Mouse (Mus musculus) lung, embryonic 16.5 days (tissue): ENCODE results near the gene Hs6st3. TPM values are rescaled to one million over a fixed set of nuclear protein-coding genes. Genes with fewer than 3 reads are reported as not detected.

Source experiments
- ATAC-seq: fragments of 200-750 bp; cut with Nextera tagmentation; 2 replicates; pipeline ENCODE4 v1.8.0; 2017; ENCODE audit warnings: low read depth, mild to moderate bottlenecking, moderate library complexity
- H3K27ac ChIP-seq: fragments of 300-500 bp; sonication (generic); 2 replicates; pipeline ENCODE4 v1.5.1; 2014; ENCODE audit warnings: mild to moderate bottlenecking, control low read depth, low read length
- H3K27me3 ChIP-seq: fragments of 300-500 bp; sonication (generic); 2 replicates; pipeline ENCODE4 v1.6.1; 2014; ENCODE audit warnings: low read depth, low read length, mixed read lengths; ENCODE audit not compliant: control insufficient read depth, insufficient read depth
- H3K36me3 ChIP-seq: fragments of 300-500 bp; sonication (generic); 2 replicates; pipeline ENCODE4 v1.6.1; 2014; ENCODE audit warnings: low read length; ENCODE audit not compliant: control insufficient read depth, insufficient read depth
- H3K4me1 ChIP-seq: fragments of 300-500 bp; sonication (generic); replicated peaks from 2 replicates; pipeline ENCODE4 v1.6.1; 2014; ENCODE audit warnings: low read length, mixed read lengths; ENCODE audit not compliant: control insufficient read depth, insufficient read depth
- H3K4me2 ChIP-seq: fragments of 300-500 bp; sonication (generic); 2 replicates; pipeline ENCODE4 v1.6.1; 2014; ENCODE audit warnings: low read depth, low read length, control low read depth
- H3K4me3 ChIP-seq: fragments of 300-500 bp; sonication (generic); 2 replicates; pipeline ENCODE4 v1.5.1; 2014; ENCODE audit warnings: mild to moderate bottlenecking, low read length, control low read depth
- H3K9ac ChIP-seq: fragments of 300-500 bp; sonication (generic); 2 replicates; pipeline ENCODE4 v1.6.1; 2014; ENCODE audit warnings: low read length, control low read depth
- H3K9me3 ChIP-seq: fragments of 300-500 bp; sonication (generic); 2 replicates; pipeline ENCODE4 v1.6.1; 2016; ENCODE audit warnings: low read length; ENCODE audit not compliant: control insufficient read depth
- WGBS: fragments of 180-500 bp; shearing (Covaris S2); extraction: QIAGEN DNeasy Blood & Tissue Kit; methylation state at CpG from one replicate; pipeline ENCODE4 v1.1.7; 2014; 5-methylcytosine and 5-hydroxymethylcytosine counted together
- polyA plus RNA-seq: library from polyadenylated mRNA; unstranded; fragments of >200 nt; fragmentation: Nextera tagmentation; extraction: Ambion mirVana; gene quantifications from 2 replicates; pipeline ENCODE4 v1.2.1, GENCODE M21; 2015

Hs6st3 gene
- polyA plus RNA-seq, 1 experiment from 2014 or later = 0.43 TPM

- Histone ChIP-seq H3K9me3 (no peaks in the 10 kb centered on the region), H3K27me3 (no peaks in the 10 kb centered on the region), H3K36me3 (no peaks in the 10 kb centered on the region), H3K4me2 (no peak overlapping the region), H3K9ac (no peak overlapping the region), H3K4me1 (no peaks in the 10 kb centered on the region), H3K4me3 (no peak overlapping the region), H3K27ac (no peak overlapping the region)
- WGBS = 78% methylated on average over 1 of the region's 1 CpGs
- ATAC-seq = no peak
Observed at GRCm38 (mm10) chr14:119741791-119742190, 603.6 kb downstream of the Hs6st3 start.

DNA sequence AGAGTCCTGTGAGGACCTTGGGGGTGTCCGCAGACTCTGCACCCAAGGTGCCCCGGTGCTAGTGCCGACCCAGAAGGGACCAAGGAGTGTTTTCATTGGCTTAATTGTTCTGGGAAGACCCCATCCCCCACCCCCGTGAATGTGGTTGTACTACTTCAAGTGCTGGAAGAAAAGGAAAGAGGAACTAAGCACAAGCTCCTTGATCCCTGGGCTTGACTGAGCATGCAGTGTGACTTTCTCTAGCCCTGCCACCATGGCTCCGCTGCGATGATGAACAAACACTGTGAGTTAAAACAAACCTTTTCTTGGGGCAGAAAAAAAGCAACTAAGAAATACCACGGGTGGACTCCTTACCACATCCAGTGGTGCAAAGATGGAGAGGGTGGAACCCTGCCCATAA, 623.2 kb downstream of the Hs6st3 start:
- WGBS = 81% methylated on average over 7 of the region's 7 CpGs
- Histone ChIP-seq H3K4me3 (no peak overlapping the region), H3K9ac (no peak overlapping the region), H3K4me2 (no peak overlapping the region), H3K36me3 (no peaks in the 10 kb centered on the region), H3K4me1 (no peaks in the 10 kb centered on the region), H3K27me3 (no peaks in the 10 kb centered on the region), H3K9me3 (no peaks in the 10 kb centered on the region), H3K27ac (no peak overlapping the region)
- ATAC-seq = no peak

DNA sequence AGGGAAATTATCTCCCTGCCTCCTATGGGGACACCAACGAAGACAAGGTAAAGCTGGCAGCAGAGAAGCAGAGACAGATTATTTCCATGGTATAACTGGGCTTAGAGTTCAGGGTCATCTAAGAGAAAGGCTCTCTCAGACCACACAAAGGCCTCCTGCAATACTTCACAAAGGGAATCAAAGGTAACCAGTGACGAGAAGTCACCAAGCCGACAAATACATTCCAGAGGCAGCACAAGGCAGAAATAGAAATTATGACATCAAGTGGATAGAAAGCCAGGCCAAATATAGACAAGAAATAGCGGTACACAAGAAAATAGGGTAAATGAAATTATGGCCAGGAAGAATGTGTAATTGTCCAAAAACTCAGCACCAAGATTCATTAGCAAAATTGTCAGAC, 633.9 kb downstream of the Hs6st3 start:
- ATAC-seq = no peak
- WGBS = 57% methylated on average over 4 of the region's 4 CpGs
- Histone ChIP-seq H3K4me2 (no peak overlapping the region), H3K4me1 (no peaks in the 10 kb centered on the region), H3K9ac (no peak overlapping the region), H3K4me3 (no peak overlapping the region), H3K27ac (no peak overlapping the region), H3K27me3 (no peaks in the 10 kb centered on the region), H3K9me3 (no peaks in the 10 kb centered on the region), H3K36me3 (no peaks in the 10 kb centered on the region)

DNA sequence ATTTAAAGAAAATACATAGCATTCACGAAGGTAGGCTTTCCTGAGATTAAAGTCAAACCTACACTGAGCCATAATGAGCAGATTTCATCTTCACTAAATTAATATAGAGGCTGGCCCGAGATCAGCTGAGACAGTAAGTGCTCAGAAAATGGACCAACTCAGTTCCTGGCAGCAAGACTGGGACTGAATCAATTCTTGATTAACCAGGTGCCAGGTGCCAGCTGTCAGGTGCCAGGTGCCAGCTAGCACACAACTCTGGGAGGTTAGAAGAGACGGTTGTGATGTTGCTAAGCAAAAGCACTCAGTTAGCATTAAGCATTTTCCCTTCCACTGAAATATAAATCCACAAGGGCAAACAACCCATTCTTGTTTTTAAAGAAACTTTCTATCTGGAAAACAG, 638.1 kb downstream of the Hs6st3 start:
- H3K9ac ChIP-seq = no peak overlapping the region
- H3K4me2 ChIP-seq = no peak overlapping the region
- H3K9me3 ChIP-seq = no peaks in the 10 kb centered on the region
- no peaks in the 10 kb centered on the region for H3K4me1 ChIP-seq
- H3K27me3 ChIP-seq = no peaks in the 10 kb centered on the region
- no peaks in the 10 kb centered on the region for H3K36me3 ChIP-seq
- H3K27ac ChIP-seq = no peak overlapping the region
- 69% methylated on average over 3 of the region's 3 CpGs for WGBS
- no peak overlapping the region for H3K4me3 ChIP-seq
- no peak for ATAC-seq

- H3K9me3 ChIP-seq = no peaks in the 10 kb centered on the region
- H3K4me2 ChIP-seq = no peak overlapping the region
- no peak overlapping the region for H3K4me3 ChIP-seq
- no peak overlapping the region for H3K9ac ChIP-seq
- H3K36me3 ChIP-seq = no peaks in the 10 kb centered on the region
- peak; percentile 66; the same call in 1 of the 2 replicates for ATAC-seq
- 63% methylated on average over 12 of the region's 12 CpGs for whole genome bisulfite sequencing
- no peaks in the 10 kb centered on the region for H3K4me1 ChIP-seq
- no peak overlapping the region for H3K27ac ChIP-seq
- no peaks in the 10 kb centered on the region for H3K27me3 ChIP-seq
Observed at GRCm38 (mm10) chr14:119779982-119780588, 641.9 kb downstream of the Hs6st3 start.

- no peak overlapping the region for H3K9ac ChIP-seq
- H3K4me2 ChIP-seq = no peak overlapping the region
- H3K27ac ChIP-seq = no peak overlapping the region
- no peaks in the 10 kb centered on the region for H3K36me3 ChIP-seq
- H3K27me3 ChIP-seq = no peaks in the 10 kb centered on the region
- H3K9me3 ChIP-seq = no peaks in the 10 kb centered on the region
- WGBS = 83% methylated on average over 1 of the region's 1 CpGs
- no peaks in the 10 kb centered on the region for H3K4me1 ChIP-seq
- no peak for ATAC-seq
- H3K4me3 ChIP-seq = no peak overlapping the region
Observed at GRCm38 (mm10) chr14:119781111-119781510, 643.0 kb downstream of the Hs6st3 start.

GRCm38 (mm10) chr14:119789457-119789856, 651.3 kb downstream of the Hs6st3 start:
- H3K36me3 ChIP-seq = no peaks in the 10 kb centered on the region
- no peaks in the 10 kb centered on the region for H3K9me3 ChIP-seq
- H3K27me3 ChIP-seq = no peaks in the 10 kb centered on the region
- H3K4me2 ChIP-seq = no peak overlapping the region
- no peak overlapping the region for H3K27ac ChIP-seq
- H3K4me3 ChIP-seq = no peak overlapping the region
- no peak overlapping the region for H3K9ac ChIP-seq
- no peak for ATAC-seq
- no peaks in the 10 kb centered on the region for H3K4me1 ChIP-seq
- WGBS = 90% methylated on average over 8 of the region's 8 CpGs

- Histone ChIP-seq H3K27ac (no peak overlapping the region), H3K27me3 (no peaks in the 10 kb centered on the region), H3K36me3 (no peaks in the 10 kb centered on the region), H3K9me3 (no peaks in the 10 kb centered on the region), H3K9ac (no peak overlapping the region), H3K4me1 (0 out of 2 replicates have a peak, but pooled peaks cover 3% of the 10 kb centered on the region), H3K4me2 (no peak overlapping the region), H3K4me3 (no peak overlapping the region)
- 34% methylated on average over 9 of the region's 9 CpGs for WGBS
- no peak for ATAC-seq
Observed at GRCm38 (mm10) chr14:119797172-119797850, 659.2 kb downstream of the Hs6st3 start.

GRCm38 (mm10) chr14:119798561-119798960, 660.4 kb downstream of the Hs6st3 start:
- no peak overlapping the region for H3K4me2 ChIP-seq
- ATAC-seq = no peak

More at GRCm38 (mm10) chr14:119798561-119798960, 660.4 kb downstream of the Hs6st3 start:
- Histone ChIP-seq H3K27ac (no peak overlapping the region), H3K36me3 (no peaks in the 10 kb centered on the region), H3K4me1 (0 out of 2 replicates have a peak, but pooled peaks cover 3% of the 10 kb centered on the region), H3K9me3 (no peaks in the 10 kb centered on the region), H3K27me3 (no peaks in the 10 kb centered on the region), H3K4me3 (no peak overlapping the region), H3K9ac (no peak overlapping the region)
- 88% methylated on average over 11 of the region's 11 CpGs for WGBS
